Mouse (Mus musculus): ENCODE measurements around the gene Gimap1. TPM values are rescaled to one million over a fixed set of nuclear protein-coding genes. Genes with fewer than 3 reads are reported as not detected.

Gene Gimap1
- total RNA-seq, 2 experiments from 2014 or later = 2.7 to 3.5 TPM

DNA sequence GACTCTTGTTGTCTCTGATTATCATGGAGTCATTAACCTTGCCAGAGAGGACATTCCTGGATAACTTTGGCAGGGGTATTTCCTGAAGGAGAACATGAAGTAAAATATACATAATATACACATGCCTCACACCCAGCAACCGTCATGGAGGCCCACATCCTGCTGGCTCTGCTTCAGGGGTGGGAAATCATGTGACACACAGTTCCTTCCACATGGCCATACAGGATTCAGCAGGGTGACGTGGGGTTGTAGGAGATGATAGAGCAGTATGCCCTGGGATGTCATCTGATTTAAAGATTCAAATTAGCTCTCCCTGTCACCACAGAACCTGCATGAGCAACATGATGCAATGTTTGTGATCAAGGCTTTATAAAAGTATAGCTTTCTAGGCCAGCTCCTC is 49.0 kb downstream of the Gimap1 start:
- no peak for DNase-seq
- intact Hi-C loops (cut with DNase I) = no loop called here

Other genes with a start within 250 kb of the Gimap1 start
- gene Atp6v0e2, start 201.4 kb upstream of the Gimap1 start, total RNA-seq (2021) = 100 to 1,000 TPM; 254 to 288 TPM
- gene Lrrc61, start 184.3 kb upstream of the Gimap1 start, total RNA-seq (2021) = 10 to 100 TPM; 28.8 to 35.0 TPM
- 1 to 10 TPM; 6.9 to 7.0 TPM for gene Rarres2, start 166.3 kb upstream of the Gimap1 start, total RNA-seq (2021)
- not detected for gene Gm45021, start 149.4 kb upstream of the Gimap1 start, total RNA-seq (2021)
- 10 to 100 TPM; 27.1 to 28.6 TPM for gene Repin1, start 145.2 kb upstream of the Gimap1 start, total RNA-seq (2021)
- not detected for gene Gm44965, start 145.1 kb upstream of the Gimap1 start, total RNA-seq (2021)
- gene Zfp775, start 137.0 kb upstream of the Gimap1 start, total RNA-seq (2021) = 10 to 100 TPM in 1 of 2 experiments, 1 to 10 TPM in 1; 9.8 to 10.5 TPM
- gene AI854703, start 112.3 kb upstream of the Gimap1 start, total RNA-seq (2021) = 10 to 100 TPM; 14.1 to 15.1 TPM
- gene Gimap8, start 91.8 kb upstream of the Gimap1 start, total RNA-seq (2021) = 1 to 10 TPM; 1.2 to 1.6 TPM
- 1 to 10 TPM; 1.1 to 1.3 TPM for gene Gimap9, start 62.9 kb upstream of the Gimap1 start, total RNA-seq (2021)
- gene Gimap4, start 54.5 kb upstream of the Gimap1 start, total RNA-seq (2021) = 1 to 10 TPM in 1 of 2 experiments, under 1 TPM in 1; 0.77 to 1.4 TPM
- 1 to 10 TPM; 6.0 to 6.3 TPM for gene Gimap6, start 30.8 kb upstream of the Gimap1 start, total RNA-seq (2021)
- not detected for gene Gm28053, start 20.4 kb upstream of the Gimap1 start, total RNA-seq (2021)
- not detected for gene Gimap7, start 20.4 kb upstream of the Gimap1 start, total RNA-seq (2021)
- 1 to 10 TPM; 1.4 to 1.5 TPM for gene Gimap5, start 7.1 kb downstream of the Gimap1 start, total RNA-seq (2021)
- gene Gimap3, start 31.8 kb downstream of the Gimap1 start, total RNA-seq (2021) = not detected
- gene Tmem176a, start 101.9 kb downstream of the Gimap1 start, total RNA-seq (2021) = 10 to 100 TPM in 1 of 2 experiments, 1 to 10 TPM in 1; 8.8 to 10.4 TPM
- gene Tmem176b, start 102.4 kb downstream of the Gimap1 start, total RNA-seq (2021) = 10 to 100 TPM; 25.8 to 32.2 TPM
- not detected for gene Aoc1, start 133.8 kb downstream of the Gimap1 start, total RNA-seq (2021)
- gene 1600015I10Rik, start 190.8 kb downstream of the Gimap1 start, total RNA-seq (2021) = not detected
- gene Doxl2, start 235.9 kb downstream of the Gimap1 start, total RNA-seq (2021) = not detected
- gene Svs1, start 247.8 kb downstream of the Gimap1 start, total RNA-seq (2021) = not detected

Data from left cerebral cortex, postnatal 4 days (tissue).